Mouse (Mus musculus) embryo, embryonic 11.5 days (tissue): ENCODE data around the gene Pigl.

Experiments used
- DNase-seq: peaks from one replicate; pipeline ENCODE4 v3.0.0-alpha.2; 2012; ENCODE audit warnings: low read depth, low spot score

The Pigl gene

DNA sequence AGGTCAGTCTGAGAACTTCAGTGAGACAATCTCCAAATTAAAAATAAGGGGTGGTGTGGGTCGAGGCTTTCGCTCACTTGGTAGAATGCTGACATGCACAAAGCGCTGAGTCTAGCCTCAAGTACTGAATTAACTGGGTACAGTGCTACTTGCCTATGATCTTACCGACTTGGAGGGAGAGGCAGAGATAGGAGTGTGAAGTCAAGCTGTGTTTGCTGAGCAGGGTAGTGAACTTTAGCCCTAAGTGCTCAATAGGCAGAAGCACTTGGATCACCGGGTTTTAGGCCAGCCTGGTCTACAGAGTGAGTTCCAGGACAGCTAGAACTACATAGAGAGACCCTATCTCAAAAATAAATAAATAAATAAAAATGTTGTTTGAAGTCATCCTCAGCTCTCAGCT, 98.9 kb downstream of the Pigl start:
- no peak for DNase-seq

DNA sequence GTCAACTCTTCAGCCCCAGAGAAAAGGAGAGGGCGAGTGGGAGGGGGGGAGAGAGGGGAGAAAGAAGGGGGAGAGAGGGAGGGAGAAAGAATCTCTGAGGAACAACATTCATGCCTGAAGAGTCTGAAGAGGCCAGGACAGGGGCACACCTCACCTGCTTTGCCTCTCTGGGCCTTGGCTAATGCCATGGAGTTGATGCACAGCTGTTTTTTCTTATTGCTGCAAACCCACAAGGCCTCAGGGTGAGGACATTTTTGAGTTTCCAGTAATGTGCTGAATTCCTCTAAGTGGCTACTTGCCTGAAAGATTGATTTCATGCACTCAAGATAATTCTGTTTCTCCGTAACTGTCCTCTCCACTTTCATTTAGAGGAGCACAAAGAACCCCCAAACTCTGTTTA, 99.9 kb downstream of the Pigl start:
- DNase-seq: no peak

DNA sequence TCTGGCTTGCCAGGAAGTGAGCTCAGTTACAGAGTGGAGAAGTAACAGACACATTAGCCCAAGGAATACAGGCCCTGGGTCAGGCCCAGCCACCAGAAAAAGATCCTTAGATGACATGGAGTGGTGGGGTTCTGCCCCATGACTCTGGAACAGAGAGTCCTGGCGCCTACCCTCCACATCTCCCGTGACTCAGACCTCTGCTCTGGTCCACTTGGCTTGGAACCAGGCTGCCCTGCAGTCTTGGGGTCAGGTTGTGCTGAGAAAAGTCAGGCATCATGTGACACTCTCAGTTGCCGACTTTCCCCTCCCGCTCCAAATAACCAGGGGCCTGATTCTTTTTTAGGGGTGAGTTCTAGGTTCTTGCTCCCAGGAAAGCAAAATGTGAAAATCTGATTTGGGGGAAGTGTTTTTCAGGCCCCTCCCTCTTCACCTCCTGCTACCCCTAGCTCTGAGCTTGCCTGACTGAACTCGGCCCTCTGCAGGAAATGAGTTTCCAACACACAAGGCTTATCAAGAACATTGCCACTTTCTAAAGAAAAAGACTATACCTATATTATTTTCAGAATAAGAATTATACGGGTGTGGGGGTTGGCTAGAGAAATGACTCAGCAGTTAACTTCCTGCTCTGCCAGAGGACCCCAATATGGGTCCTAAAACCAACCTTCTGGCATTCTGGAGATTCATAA, 100.8 kb downstream of the Pigl start:
- no peak for DNase-seq

DNA sequence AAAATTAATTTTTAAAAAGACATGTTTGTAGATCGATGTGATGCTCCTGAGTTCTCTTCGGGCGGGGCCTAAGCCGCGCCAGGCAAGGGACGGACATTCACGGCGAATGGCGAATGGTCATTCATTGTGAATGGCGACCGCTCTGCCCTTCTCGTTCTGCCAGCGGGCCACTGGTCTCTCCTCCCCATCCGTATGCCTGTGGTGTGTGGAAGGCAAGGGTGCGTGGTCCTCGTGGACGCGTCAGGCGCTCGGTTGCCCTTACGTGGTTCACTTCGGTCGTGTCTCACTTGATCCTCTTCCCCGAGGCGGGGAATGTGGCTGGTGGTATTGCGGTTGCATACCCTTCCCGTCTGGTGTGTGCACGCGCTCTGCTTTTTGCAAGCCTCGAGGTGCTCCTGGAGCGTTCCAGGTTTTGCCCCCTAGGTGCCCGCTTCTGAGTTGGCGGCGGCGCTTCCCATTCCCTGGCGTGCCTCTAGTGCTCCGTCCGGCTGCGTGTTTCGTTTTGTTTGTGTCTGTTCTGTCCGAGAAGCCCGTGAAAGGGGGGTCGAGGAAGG, 102.3 kb downstream of the Pigl start:
- no peak for DNase-seq

DNA sequence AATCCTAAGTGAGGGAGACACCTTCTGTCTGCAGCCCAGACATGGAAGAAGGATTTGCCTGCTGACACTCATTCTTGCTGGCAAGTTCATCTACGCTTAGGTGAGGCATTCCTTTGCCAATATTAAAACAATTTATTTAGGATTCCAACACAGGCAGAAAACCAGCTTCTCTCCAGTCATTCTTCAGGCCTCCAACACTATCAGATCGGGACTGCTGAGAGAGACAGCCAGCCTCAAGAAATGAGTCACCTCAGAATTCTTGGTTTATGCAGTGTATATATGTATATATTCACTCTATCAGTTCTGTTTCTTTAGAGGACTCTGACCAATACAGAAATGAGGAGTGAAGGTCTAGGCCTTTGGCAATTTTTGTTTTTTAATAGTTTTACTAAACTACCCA, 105.3 kb downstream of the Pigl start:
- no peak for DNase-seq
